Mouse (Mus musculus): ENCODE data around the gene Cyfip2.

DNA sequence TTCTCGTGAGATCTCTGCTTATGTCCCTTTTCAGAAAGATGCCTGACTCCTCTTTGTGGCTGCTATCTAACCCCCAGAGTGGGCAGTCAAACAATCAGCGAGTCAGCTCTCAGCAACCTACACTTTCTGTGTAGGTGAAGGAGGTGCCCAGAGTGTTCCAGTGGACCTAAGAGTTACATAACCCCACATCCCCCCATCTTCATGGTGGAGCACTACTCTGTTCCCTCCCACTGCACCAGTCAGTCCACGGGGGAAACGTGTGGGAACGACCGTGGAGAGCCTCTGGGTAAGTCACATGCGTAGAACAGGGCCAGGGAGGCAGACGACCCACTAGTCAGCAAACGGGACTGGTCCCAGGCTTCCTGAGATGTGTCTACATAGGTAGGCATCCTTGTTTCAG is 93.3 kb downstream of the Cyfip2 start:
- TF ChIP-seq CTCF (IDR thresholded peaks at IDR 0.05; ENCODE audit: borderline replicate concordance, control insufficient read depth, extremely low read depth, insufficient read depth, low read length, poor library complexity) (no peak), POLR2A (IDR thresholded peaks at IDR 0.05; ENCODE audit: control insufficient read depth, extremely low read depth, insufficient read depth, low read length, poor library complexity) (no peak)
